Mouse (Mus musculus) fibroblast of lung, adult 2 months (primary cell): ENCODE measurements around the gene Cyp2c68.
"Not testable (repeated sequence)": the region's sequence is repeated elsewhere in the genome, so short reads cannot be mapped to it uniquely, and the experiment has no call there.

Source experiments
- DNase-seq: peaks from one replicate; pipeline ENCODE4 v3.0.0-alpha.2; 2011; ENCODE audit warnings: low read depth

Gene Cyp2c68

DNA sequence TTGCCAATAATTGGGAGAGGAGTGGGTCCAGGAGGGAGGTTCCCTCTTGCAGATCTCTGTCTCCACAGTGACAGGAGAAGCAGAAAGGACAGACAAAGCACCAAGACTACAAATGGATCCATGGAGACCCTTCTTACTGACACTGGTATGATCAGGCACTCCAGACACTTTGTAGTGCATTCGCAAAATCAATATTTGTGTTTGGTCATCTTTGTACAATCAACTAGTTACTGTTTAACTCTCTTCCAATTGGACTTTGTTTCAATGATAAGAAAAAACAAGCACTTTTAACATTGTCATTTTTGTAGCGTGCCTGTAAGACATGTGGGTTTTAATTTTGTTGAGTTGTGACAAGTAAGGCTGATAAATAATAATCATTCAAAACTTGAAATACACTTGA lies at the start of gene Cyp2c68:
TSS of gene Cyp2c68 (minus strand) at position 135 of the 400 bp plus-strand sequence.
- DNase-seq = no peak

DNA sequence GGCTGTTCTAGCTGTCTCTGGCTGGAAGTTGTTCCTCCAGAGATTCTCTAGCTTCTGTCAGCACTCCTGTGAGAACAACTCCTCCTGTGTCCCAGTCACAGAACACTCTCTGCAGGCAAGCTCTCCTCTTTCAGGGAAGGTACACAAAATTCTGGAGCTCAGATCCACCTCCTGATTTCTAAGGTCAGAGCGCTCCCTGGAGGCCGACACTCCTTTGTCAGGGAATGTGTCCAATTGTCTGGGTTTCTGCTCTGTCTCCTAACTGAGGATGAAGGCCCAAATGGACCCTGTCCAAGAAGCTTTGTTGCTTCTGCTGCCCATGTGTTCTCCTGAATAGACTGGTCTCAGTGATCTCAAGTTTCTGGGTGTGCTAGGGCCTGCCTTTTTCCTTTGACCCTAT lies 44.6 kb upstream of the Cyp2c68 start:
- DNase-seq = not testable (repeated sequence)

DNA sequence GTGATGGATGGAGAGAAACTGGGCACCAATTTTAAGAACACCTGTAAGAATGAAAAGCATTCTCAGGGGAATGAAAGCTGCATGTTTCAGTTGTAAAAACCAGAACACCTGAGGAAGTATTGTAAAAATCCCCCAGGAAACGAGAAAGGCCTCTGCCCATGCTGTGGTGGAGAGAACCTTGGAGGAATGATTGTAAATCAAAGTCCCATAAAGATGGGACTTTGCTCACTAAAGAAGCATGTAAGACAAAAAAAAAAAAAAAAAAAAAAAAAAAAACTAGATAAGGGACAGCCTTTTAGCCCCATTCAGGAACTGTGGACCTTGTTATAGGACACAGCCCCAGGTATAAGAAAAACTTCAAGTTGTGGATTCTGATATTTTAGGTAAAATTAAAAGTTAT lies 4.5 kb upstream of the Cyp2c68 start:
- no peak for DNase-seq

DNA sequence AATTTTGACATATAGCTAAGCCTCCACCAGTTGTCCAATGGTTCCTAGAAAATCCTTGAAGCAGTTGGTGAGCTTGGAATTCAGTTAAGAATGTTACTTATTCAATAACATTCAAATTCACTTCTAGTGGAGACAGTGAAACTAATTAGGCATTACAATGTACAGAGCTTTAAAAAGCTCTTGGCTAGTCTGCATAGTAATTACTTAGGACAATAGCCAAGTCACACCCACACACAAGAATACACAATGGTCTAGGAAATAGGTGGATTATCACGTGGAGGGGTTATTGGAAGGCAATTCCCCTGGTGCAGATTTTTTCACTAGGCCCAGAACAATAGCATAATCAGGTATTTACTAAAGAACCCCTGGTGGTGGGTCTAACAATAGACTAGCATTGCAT lies 3.5 kb upstream of the Cyp2c68 start:
- DNase-seq = not testable (repeated sequence)

DNA sequence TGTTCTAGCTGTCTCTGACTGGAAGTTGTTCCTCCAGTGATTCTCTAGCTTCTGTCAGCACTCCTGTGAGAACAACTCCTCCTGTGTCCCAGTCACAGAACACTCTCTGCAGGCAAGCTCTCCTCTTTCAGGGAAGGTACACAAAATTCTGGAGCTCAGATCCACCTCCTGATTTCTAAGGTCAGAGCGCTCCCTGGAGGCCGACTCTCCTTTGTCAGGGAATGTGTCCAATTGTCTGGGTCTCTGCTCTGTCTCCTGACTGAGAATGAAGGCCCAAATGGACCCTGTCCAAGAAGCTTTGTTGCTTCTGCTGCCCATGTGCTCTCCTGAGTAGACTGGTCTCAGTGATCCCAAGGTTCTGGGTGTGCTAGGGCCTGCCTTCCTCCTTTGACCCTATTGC lies 29.7 kb downstream of the Cyp2c68 start:
- DNase-seq = not testable (repeated sequence)

DNA sequence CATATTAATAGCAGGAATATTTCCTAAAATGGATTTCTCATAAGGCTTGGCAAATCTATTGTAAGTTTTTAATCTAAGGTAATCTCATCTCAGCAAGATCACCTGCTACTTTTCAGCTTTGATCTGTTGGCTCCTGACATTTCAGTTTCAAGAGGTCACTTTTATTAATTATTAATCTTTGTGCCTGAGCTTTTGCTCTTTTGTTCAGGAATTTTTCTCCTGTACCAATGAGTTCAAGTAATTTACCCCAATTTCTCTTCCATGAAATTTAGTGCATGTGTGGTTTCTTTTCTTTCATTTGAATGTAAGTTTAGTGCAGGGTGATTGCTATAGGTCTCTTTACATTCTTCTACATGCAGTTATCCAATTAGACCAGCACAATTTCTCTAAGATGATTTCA lies 75.2 kb downstream of the Cyp2c68 start:
- not testable (repeated sequence) for DNase-seq

DNA sequence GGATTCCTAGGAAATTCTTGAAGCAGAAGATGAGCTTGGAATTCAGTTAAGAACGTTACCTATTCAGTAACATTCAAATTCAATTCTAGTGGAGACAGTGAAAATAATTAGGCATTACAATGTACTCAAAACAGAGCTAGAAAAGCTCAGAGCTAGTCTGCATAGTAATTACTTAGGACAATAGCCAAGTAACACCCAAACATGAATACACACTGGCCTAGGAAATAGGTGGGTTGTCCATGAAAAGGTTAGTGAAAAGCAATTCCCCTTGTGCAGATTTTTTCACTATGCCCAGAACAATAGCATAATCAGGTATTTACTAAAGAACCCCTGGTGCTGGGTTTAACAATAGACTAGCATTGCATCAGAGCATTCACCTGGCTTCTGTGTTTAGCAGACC lies 88.5 kb downstream of the Cyp2c68 start:
- DNase-seq = no peak

DNA sequence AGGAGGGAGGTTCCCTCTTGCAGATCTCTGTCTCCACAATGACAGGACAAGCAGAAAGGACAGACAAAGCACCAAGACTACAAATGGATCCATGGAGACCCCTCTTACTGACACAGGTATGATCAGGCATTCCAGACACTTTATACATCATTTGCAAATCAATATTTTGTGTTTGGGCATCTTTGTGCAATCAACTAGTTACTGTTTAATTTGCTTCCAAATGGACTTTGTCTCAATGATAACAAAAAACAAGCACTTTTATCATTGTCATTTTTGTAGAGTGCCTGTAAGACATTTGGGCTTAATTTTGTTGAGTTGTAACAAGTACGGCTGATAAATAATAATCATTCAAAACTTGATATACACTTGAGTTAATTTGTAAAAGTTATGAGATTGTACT lies 91.9 kb downstream of the Cyp2c68 start, which contains the start of gene Cyp2c67:
TSS of gene Cyp2c67 (minus strand) at position 114 of the 400 bp plus-strand sequence.
- DNase-seq = no peak

DNA sequence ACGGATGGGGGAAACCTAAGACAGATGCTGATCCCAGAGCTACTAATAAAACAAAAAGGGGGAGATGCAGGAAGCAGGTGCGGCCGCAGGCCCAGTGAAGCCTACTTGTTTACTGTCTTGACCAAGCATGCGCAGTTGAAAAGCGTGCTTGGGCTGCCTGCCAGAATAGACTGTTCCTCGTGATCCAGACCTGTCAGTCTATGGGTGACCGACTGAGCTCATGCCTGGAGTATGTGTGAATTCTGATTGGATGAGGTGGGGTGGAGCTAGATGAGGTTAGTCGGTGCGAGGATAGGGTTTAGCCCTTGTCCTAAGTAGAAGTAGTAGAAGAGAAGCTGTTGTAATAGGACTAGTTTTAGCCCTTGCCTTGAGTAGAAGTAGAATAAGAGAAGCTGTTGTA lies 93.3 kb downstream of the Cyp2c68 start:
- DNase-seq = no peak

DNA sequence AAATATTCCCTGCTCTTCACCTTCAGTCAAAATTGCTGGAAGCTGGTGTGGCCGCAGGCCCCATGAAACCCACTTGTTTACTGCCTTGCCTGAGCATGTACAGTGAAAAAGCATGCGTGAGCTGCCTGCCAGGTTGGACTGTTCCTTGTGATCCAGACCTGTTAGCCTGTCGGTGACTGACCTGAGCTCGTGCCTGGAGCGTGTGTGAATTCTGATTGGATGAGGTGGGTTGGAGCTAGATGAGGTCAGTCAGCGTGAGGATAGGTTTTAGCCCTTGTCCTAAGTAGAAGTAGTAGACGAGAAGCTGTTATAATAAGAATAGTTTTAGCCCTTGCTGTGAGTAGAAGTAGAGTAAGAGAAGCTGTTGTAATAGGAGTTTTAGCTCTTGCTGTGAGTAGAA lies 96.3 kb downstream of the Cyp2c68 start:
- not testable (repeated sequence) for DNase-seq
